Mouse (Mus musculus) intestine, embryonic 15.5 days (tissue): Measurements from ENCODE around the gene Olfr148. TPM values are rescaled to one million over a fixed set of nuclear protein-coding genes. Genes with fewer than 3 reads are reported as not detected.

Experiments used
- ATAC-seq: fragments of 200-750 bp; cut with Nextera tagmentation; 2 replicates; pipeline ENCODE4 v1.8.0; 2017; ENCODE audit warnings: moderate TSS enrichment, moderate library complexity
- H3K27ac ChIP-seq: fragments of 300-500 bp; sonication (generic); 2 replicates; pipeline ENCODE4 v1.5.1; 2015; ENCODE audit warnings: mild to moderate bottlenecking, inconsistent platforms
- H3K27me3 ChIP-seq: fragments of 300-500 bp; sonication (generic); replicated peaks from 2 replicates; pipeline ENCODE4 v1.6.1; 2015; ENCODE audit warnings: inconsistent platforms
- H3K36me3 ChIP-seq: fragments of 300-500 bp; sonication (generic); 2 replicates; pipeline ENCODE4 v1.6.1; 2015; ENCODE audit warnings: inconsistent platforms
- H3K4me1 ChIP-seq: fragments of 300-500 bp; sonication (generic); replicated peaks from 2 replicates; pipeline ENCODE4 v1.6.1; 2015; ENCODE audit warnings: inconsistent platforms
- H3K4me2 ChIP-seq: fragments of 300-500 bp; sonication (generic); replicated peaks from 2 replicates; pipeline ENCODE4 v1.6.1; 2015; ENCODE audit warnings: mild to moderate bottlenecking, inconsistent platforms
- H3K4me3 ChIP-seq: fragments of 300-500 bp; sonication (generic); replicated peaks from 2 replicates; pipeline ENCODE4 v1.5.1; 2015; ENCODE audit warnings: inconsistent platforms
- H3K9ac ChIP-seq: fragments of 300-500 bp; sonication (generic); 2 replicates; pipeline ENCODE4 v1.6.1; 2015; ENCODE audit warnings: inconsistent platforms
- H3K9me3 ChIP-seq: fragments of 300-500 bp; sonication (generic); 2 replicates; pipeline ENCODE4 v1.6.1; 2016; ENCODE audit warnings: inconsistent platforms
- WGBS: fragments of 180-500 bp; shearing (Covaris S2); methylation state at CpG from one replicate; pipeline ENCODE4 v1.1.7; 2015; 5-methylcytosine and 5-hydroxymethylcytosine counted together
- polyA plus RNA-seq: library from polyadenylated mRNA; unstranded; fragments of >200 nt; fragmentation: Nextera tagmentation; extraction: Ambion mirVana; gene quantifications from 2 replicates; pipeline ENCODE4 v1.2.1, GENCODE M21; 2015

Olfr148 gene
- polyA plus RNA-seq, result not detected in 2 replicates

DNA sequence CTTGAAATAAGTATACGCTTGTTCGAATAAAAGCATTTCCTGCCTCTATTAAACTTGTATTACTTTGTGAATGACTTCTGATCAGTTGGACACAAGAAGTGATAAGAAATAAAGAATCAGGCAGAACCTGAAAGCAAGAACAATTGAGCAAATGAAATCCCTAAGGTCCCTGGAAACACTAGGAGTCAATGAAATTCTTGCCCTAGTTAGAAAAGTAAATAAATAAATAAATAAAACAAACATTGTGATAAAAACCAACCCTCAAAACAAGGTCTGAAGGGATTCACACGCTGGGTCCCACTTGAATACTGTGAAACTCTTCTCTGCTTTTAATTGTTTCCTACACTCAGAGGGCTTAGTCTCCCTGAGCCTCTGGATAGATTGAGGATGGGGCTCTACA, at the start of gene Olfr148:
TSS of gene Olfr148 (plus strand) at position 301 of the 400 bp plus-strand sequence.
- no peak within 1 kb of the TSS for H3K27ac ChIP-seq
- no peak within 1 kb of the TSS for H3K9ac ChIP-seq
- no peaks in the 10 kb centered on the region for H3K9me3 ChIP-seq
- H3K4me3 ChIP-seq, result no peak within 1 kb of the TSS
- WGBS, result 73% methylated on average over 3 of the region's 3 CpGs
- H3K4me1 ChIP-seq, result no peaks in the 10 kb centered on the region
- ATAC-seq, result no peak
- no peaks in the 10 kb centered on the region for H3K27me3 ChIP-seq
- no peaks in the 10 kb centered on the region for H3K36me3 ChIP-seq
- H3K4me2 ChIP-seq, result no peak within 1 kb of the TSS

DNA sequence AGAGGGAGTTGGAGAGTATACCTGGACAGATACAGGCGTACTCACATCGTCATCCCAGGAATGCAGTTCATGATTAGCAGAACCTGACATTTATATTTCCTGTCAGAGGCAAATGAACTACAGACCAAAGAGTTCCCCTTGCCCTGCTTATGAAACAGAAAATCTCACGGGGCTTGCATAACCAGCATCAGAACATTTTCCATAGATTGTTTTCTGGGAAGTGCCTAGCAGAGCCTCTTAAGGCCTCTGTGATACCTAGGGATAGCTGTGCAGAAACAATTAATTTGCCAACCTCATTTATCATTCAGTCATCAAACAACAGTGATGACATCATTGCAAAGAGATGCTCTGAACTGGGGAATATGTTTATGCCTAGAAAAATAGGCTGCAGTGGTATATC, 35.0 kb upstream of the Olfr148 start, which contains the start of gene Olfr959:
TSS of gene Olfr959 (minus strand) at position 101 of the 400 bp plus-strand sequence.
- Histone ChIP-seq H3K4me3 (no peak within 1 kb of the TSS), H3K27me3 (no peaks in the 10 kb centered on the region), H3K4me1 (no peaks in the 10 kb centered on the region), H3K36me3 (no peaks in the 10 kb centered on the region), H3K27ac (no peak within 1 kb of the TSS), H3K9ac (no peak within 1 kb of the TSS), H3K4me2 (no peak within 1 kb of the TSS), H3K9me3 (no peaks in the 10 kb centered on the region)
- no peak for ATAC-seq
- WGBS, result 82% methylated on average over 3 of the region's 3 CpGs

DNA sequence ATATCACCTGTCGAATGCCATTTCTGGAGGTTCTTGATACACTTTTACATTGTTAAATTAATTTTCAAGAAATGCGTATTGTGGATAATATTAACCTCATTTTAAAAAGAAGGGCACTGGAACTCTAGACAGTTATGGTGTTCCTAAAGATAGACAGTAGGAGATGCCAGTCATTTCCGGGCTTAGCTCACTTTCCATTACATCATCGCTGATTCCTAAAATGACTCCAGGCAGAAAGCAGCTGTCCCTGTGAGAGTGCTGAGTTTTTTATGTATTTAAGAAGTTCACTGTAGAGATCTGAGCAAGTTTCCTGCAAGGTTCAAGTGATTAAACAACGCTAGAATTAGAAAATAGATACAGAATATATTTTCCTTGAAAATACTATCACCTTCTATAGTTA, 33.4 kb upstream of the Olfr148 start:
- ATAC-seq, result no peak
- no peaks in the 10 kb centered on the region for H3K36me3 ChIP-seq
- H3K9me3 ChIP-seq, result no peaks in the 10 kb centered on the region
- H3K4me1 ChIP-seq, result no peaks in the 10 kb centered on the region
- no peak overlapping the region for H3K9ac ChIP-seq
- H3K27ac ChIP-seq, result no peak overlapping the region
- 85% methylated on average over 5 of the region's 5 CpGs for WGBS
- no peak overlapping the region for H3K4me2 ChIP-seq
- no peaks in the 10 kb centered on the region for H3K27me3 ChIP-seq
- H3K4me3 ChIP-seq, result no peak overlapping the region

DNA sequence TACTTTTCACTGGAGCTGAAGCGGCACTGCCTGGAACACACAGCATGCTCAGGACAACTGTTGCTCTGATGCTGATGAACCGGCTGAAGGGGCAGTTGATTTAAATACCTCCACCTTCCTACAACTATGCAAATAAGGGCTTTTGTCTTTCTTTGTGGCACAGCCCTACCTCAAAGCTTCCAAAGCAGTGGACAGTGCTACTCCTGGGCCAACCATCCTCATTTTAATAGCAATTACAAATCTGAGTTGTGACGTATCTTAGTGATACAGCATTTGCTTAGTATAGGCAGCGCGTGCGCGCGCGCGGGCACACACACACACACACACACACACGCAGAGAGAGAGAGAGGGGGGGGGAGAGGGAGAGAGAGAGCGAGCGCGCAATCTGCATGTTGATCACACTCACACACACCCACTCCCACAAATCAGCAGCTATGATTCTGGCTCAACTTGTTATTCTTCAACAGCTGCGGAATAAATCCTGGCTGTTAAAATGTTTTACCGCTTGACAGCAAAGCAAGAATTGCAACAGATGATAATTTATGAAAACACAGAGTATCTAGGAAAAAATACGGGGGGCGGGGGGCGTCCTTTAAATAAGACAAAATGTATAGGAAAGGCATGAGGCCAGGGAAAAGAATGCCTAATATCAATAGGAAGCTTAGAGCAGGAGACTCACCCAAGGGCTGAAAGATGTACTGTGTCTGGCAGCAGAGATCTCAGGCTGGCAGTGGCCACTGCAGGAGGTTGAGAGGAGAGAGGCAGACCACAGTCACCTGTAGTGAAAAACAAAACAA, 7.7 kb upstream of the Olfr148 start:
- H3K4me3 ChIP-seq, result peak overlapping the region; percentile 32
- WGBS, result under 1% methylated on average over 19 of the region's 19 CpGs
- peak; percentile 80 for ATAC-seq
- H3K36me3 ChIP-seq, result no peaks in the 10 kb centered on the region
- H3K27me3 ChIP-seq, result no peaks in the 10 kb centered on the region
- H3K4me1 ChIP-seq, result no peaks in the 10 kb centered on the region
- no peaks in the 10 kb centered on the region for H3K9me3 ChIP-seq
- H3K9ac ChIP-seq, result no peak overlapping the region
- peak overlapping the region; percentile 77 for H3K4me2 ChIP-seq
- no peak overlapping the region for H3K27ac ChIP-seq

DNA sequence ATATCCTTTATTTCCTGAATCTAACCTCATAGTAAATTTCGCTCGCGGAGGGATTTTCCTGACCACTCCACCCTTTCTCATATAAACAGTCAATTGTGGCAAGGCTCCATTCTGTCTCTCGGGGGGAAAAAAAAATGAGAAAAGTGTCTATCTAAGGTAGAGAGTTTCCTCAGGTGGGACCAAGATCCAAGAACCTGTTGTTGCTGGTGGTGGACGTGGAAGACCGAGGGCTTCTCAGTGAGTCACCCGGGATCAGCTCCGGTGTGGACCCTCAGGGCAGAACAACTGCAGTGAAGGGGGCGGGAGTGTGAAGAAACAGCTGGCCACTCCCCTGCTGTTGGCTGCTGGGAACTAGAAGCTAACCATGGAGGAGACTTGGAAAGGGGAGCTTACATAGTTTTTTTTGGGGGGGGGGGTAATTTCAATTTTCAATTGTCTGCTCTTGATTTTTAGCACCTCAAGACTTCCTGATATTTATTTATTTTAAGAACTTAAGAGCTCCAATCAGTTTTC, 7.1 kb upstream of the Olfr148 start:
- Histone ChIP-seq H3K4me1 (no peaks in the 10 kb centered on the region), H3K9ac (no peak overlapping the region), H3K4me2 (peak overlapping the region; percentile 77), H3K9me3 (no peaks in the 10 kb centered on the region), H3K4me3 (peak overlapping the region; percentile 32), H3K36me3 (no peaks in the 10 kb centered on the region), H3K27ac (no peak overlapping the region), H3K27me3 (no peaks in the 10 kb centered on the region)
- WGBS, result under 1% methylated on average over 9 of the region's 9 CpGs
- ATAC-seq, result peak; percentile 88

DNA sequence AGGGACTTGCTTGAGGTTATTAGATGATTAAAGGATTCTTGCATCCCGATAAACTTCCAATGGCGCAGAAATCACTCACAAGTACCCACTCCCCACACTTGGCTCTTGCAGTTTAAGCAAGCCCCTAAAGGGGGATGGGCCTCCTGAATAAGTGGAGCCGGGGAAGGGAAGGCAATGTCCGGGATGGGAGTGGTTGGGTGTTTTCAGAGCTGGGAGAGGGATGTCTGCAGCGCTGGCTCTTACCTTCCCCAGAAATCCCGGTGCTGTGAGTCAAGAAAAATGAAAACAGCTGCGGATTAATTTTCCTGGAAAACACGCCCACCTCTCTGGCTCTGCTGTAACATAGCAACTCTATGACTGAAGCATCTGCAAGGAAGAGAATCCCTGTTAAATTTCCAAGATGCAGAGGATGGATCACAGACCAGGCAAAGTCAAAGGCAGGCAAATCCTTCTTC, 6.4 kb upstream of the Olfr148 start, which contains the start of gene AW551984:
TSS of gene AW551984 (minus strand) at position 405 of the 455 bp plus-strand sequence.
- H3K9me3 ChIP-seq, result no peaks in the 10 kb centered on the region
- no peak within 1 kb of the TSS for H3K9ac ChIP-seq
- peak; percentile 82 for ATAC-seq
- H3K4me2 ChIP-seq, result peak within 1 kb of the TSS; percentile 77
- under 1% methylated on average over 8 of the region's 8 CpGs for whole genome bisulfite sequencing
- no peak within 1 kb of the TSS for H3K27ac ChIP-seq
- H3K27me3 ChIP-seq, result no peaks in the 10 kb centered on the region
- H3K4me3 ChIP-seq, result peak within 1 kb of the TSS; percentile 32
- no peaks in the 10 kb centered on the region for H3K36me3 ChIP-seq
- no peaks in the 10 kb centered on the region for H3K4me1 ChIP-seq

DNA sequence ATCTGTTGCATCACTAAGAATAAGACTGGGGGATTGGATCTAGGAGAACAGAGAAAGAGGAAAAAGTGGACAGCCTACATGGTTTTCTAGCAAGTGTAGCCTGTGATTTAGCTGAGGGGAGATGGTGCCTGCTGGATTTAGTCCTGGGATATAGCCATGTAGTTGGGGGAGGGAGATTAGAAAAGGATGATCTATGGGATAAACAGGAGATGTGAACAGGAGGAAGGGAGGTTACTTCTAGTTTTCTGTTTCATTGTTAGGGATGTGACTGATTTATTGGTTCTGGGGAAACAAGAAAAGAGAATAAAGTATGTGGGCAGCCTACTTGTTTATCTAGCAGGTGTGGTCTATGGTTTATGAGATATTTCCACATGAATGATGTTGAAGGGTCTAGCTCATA, 2.0 kb upstream of the Olfr148 start:
- Histone ChIP-seq H3K9me3 (no peaks in the 10 kb centered on the region), H3K27me3 (no peaks in the 10 kb centered on the region), H3K9ac (no peak overlapping the region), H3K36me3 (no peaks in the 10 kb centered on the region), H3K4me2 (no peak overlapping the region), H3K4me3 (no peak overlapping the region), H3K4me1 (no peaks in the 10 kb centered on the region), H3K27ac (no peak overlapping the region)
- ATAC-seq, result no peak

DNA sequence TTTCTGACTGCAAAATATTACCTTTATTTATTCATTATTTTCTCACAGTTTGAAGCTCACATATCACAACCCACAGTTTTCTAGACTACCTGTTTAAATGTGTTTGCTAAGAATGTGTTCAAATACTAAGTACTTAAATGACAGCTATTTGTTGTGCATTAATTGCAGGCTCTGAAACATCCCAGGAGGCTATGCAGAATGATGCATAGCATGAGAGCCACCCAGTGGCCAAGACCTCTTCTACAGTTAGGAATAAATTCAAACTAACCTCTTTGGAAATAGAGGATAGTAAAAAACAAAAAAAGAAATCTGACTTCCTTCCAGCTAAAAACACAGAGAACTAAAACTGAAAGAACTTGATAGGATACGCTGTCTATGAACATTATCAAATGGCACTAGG, 1.5 kb downstream of the Olfr148 start:
- 56% methylated on average over 1 of the region's 1 CpGs for WGBS
- no peaks in the 10 kb centered on the region for H3K4me1 ChIP-seq
- no peaks in the 10 kb centered on the region for H3K36me3 ChIP-seq

DNA sequence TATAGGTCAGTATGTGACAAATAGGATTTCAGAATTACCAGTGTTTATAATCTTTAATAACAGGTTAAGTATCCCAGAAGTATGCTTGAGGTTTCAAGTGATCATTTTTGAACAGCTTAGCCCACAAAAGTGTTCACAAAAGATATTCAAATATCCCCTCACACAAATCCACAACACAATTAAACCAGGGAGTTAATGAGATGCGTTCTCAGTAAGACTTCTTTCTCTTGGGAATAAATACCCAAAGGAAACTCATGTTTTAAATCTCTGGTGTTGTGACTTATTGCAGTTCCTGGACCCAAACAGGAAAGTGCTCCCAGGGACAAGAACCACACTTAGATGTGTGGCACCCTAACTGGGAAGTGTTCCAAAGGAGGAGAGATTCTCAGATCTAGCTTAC, 10.6 kb downstream of the Olfr148 start, which contains the start of gene Olfr960:
TSS of gene Olfr960 (plus strand) at position 301 of the 400 bp plus-strand sequence.
- no peak within 1 kb of the TSS for H3K4me2 ChIP-seq
- no peaks in the 10 kb centered on the region for H3K9me3 ChIP-seq
- no peak within 1 kb of the TSS for H3K4me3 ChIP-seq
- no peaks in the 10 kb centered on the region for H3K36me3 ChIP-seq
- WGBS, result 92% methylated on average over 1 of the region's 1 CpGs
- H3K27ac ChIP-seq, result no peak within 1 kb of the TSS
- H3K4me1 ChIP-seq, result no peaks in the 10 kb centered on the region
- H3K9ac ChIP-seq, result no peak within 1 kb of the TSS
- H3K27me3 ChIP-seq, result no peaks in the 10 kb centered on the region
- no peak for ATAC-seq

More for the DNA sequence above, 1.5 kb downstream of the Olfr148 start:
- no peak for ATAC-seq
- Histone ChIP-seq H3K9me3 (no peaks in the 10 kb centered on the region), H3K27me3 (no peaks in the 10 kb centered on the region), H3K27ac (no peak overlapping the region), H3K4me3 (no peak overlapping the region), H3K9ac (no peak overlapping the region), H3K4me2 (no peak overlapping the region)

DNA sequence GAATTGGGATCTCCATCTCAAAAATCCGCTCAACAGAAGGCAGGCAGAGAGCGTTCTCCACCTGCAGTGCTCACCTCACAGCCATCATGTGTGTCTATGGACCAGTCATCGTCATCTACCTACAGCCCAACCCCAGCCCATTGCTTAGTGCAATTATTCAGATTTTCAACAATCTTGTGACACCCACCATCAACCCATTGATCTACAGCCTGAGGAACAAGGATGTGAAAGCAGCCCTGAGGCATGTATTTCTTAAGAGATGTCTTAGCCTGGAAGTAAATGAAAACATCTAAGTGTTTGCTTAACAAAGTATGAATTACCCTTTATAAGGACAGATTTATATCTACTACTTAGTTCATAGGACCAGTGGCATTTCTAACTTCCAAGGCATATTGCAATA, 13.3 kb downstream of the Olfr148 start:
- H3K27me3 ChIP-seq, result no peaks in the 10 kb centered on the region
- WGBS, result 93% methylated on average over 3 of the region's 3 CpGs
- no peak overlapping the region for H3K4me3 ChIP-seq
- no peak overlapping the region for H3K27ac ChIP-seq
- no peak for ATAC-seq
- H3K9me3 ChIP-seq, result no peaks in the 10 kb centered on the region
- no peaks in the 10 kb centered on the region for H3K36me3 ChIP-seq
- H3K4me1 ChIP-seq, result no peaks in the 10 kb centered on the region
- no peak overlapping the region for H3K9ac ChIP-seq
- no peak overlapping the region for H3K4me2 ChIP-seq

DNA sequence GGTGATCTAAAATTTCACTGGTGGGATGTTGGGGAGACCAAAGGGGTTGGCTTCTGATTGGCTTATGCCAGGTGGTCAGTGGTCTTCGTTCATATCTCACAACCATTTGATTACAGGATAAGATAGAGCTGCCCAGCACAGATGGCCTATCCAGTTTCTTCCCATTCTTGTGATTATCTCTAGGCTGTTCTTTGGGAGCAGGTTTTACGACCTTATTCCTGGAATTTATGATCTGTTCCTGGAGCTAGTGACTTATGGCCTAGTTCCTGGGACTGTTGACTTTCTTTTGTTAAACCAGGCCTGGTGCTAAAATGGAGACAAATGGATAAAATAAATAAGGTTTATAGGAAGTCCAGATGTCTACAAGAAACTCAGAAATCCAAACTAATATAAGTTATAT, 14.3 kb downstream of the Olfr148 start:
- Histone ChIP-seq H3K27ac (no peak overlapping the region), H3K4me3 (no peak overlapping the region), H3K9ac (no peak overlapping the region), H3K27me3 (no peaks in the 10 kb centered on the region), H3K9me3 (no peaks in the 10 kb centered on the region), H3K4me1 (no peaks in the 10 kb centered on the region), H3K36me3 (no peaks in the 10 kb centered on the region), H3K4me2 (no peak overlapping the region)
- ATAC-seq, result peak; percentile 59
- WGBS, result 36% methylated on average over 2 of the region's 2 CpGs

DNA sequence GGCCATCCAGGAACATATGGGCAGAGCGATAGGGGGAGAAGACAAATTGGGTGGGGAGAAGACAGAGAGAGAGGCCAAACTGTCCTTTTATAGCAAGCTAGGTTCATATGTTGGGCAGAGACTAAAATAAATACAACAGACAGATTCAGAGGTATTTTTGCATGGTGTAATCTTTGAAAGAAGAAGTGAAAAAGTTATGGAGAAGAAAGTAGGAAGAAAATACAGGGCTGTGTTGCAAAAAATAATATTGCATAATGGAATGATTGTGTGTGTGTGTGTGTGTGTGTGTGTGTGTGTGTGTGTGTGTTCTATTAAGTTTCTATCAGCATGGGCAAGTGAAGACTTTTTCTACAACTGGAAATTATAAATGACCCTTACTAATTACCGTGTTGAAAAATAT, 18.6 kb downstream of the Olfr148 start:
- Histone ChIP-seq H3K9me3 (no peaks in the 10 kb centered on the region), H3K27ac (no peak overlapping the region), H3K4me3 (no peak overlapping the region), H3K36me3 (no peaks in the 10 kb centered on the region), H3K4me1 (no peaks in the 10 kb centered on the region), H3K27me3 (no peaks in the 10 kb centered on the region), H3K4me2 (no peak overlapping the region), H3K9ac (no peak overlapping the region)
- ATAC-seq, result no peak
- 80% methylated on average over 2 of the region's 2 CpGs for WGBS
